Mouse (Mus musculus): ENCODE results near the gene Clec4f.

DNA sequence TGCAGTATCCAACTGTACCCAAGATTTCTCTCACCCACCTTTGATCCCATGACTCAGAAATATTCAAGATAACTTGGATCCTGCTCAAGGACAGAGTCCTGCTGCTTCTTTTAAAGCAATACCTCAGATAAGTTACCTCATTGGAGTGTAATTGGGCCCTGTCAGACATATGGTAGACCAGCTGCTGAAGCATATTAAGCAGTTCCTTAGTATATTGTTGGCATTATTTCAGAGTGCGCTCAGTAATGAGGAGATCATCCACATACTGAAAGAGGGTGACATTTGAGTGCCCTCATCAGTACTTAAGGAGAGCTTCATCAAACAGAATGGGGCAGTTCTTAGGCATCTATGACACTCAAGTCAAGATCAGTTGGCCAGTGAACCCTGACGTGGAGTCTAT, 9.0 kb upstream of the Clec4f start:
- TF ChIP-seq CTCF (IDR thresholded peaks at IDR 0.05; ENCODE audit: control insufficient read depth, insufficient read depth, low read length): no peak
- TF ChIP-seq POLR2A (IDR thresholded peaks at IDR 0.05; ENCODE audit: borderline replicate concordance, control insufficient read depth, low read depth, low read length): no peak
